Mouse (Mus musculus) brain, embryonic 18.5 days (tissue): ENCODE data around the gene Nap1l5.

Source experiments
- DNase-seq: peaks from one replicate; pipeline ENCODE4 v3.0.0-alpha.2; 2012; ENCODE audit warnings: low read depth, low spot score

The Nap1l5 gene

GRCm38 (mm10) chr6:58906852-58907261 lies at the start of gene Nap1l5:
Gene Nap1l5 (minus strand): TSS chr6:58907076.
- DNase-seq = peak; percentile 43

GRCm38 (mm10) chr6:58951128-58951992 lies 44.5 kb upstream of the Nap1l5 start:
- no peak for DNase-seq

- DNase-seq = no peak
Observed at GRCm38 (mm10) chr6:58950410-58950809, 43.5 kb upstream of the Nap1l5 start.

DNA sequence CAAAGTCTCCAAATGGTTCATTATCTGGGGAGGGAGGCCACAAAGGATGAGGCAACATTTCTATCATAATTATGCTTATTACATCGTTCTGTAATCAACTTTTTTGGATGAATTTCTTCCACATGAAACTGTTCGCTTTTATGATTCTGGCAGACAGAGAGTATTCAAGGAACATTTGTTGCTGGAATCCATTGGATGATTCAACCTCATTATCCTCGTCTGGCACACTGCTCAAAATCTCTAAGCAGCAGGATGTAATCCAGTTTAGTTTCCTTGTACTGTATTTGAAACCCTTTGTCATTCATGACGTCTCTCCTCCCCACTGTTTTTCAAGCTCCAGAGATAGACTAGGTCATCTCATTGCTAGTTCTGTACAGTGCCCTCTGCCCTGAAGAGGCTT lies 40.0 kb upstream of the Nap1l5 start:
- DNase-seq = no peak

DNA sequence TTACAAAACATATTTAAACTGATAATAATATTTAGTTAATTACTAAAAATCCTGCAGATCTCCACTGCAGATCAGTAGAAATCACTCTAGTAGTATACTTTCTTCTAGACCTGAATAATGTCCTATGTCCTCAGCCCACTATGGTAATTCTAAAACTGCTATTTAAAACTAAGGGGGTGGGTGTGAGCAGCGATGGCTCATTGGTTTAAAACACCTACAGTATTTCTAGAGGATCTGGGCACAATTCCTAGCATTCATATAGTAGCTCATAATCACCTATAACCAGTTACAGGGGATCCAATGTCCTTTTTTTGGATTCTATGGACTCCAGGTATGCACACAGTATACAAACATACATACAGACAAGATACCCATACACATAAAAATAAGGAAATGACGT lies 39.4 kb upstream of the Nap1l5 start:
- DNase-seq = no peak

- no peak for DNase-seq
Observed at GRCm38 (mm10) chr6:58943958-58944357, 37.1 kb upstream of the Nap1l5 start.

- DNase-seq = no peak
Observed at GRCm38 (mm10) chr6:58942276-58942675, 35.4 kb upstream of the Nap1l5 start.

GRCm38 (mm10) chr6:58937726-58938125 lies 30.9 kb upstream of the Nap1l5 start:
- no peak for DNase-seq

GRCm38 (mm10) chr6:58934144-58934543 lies 27.3 kb upstream of the Nap1l5 start:
- no peak for DNase-seq

- peak; percentile 91 for DNase-seq
Observed at GRCm38 (mm10) chr6:58933189-58933913, 26.5 kb upstream of the Nap1l5 start.

DNA sequence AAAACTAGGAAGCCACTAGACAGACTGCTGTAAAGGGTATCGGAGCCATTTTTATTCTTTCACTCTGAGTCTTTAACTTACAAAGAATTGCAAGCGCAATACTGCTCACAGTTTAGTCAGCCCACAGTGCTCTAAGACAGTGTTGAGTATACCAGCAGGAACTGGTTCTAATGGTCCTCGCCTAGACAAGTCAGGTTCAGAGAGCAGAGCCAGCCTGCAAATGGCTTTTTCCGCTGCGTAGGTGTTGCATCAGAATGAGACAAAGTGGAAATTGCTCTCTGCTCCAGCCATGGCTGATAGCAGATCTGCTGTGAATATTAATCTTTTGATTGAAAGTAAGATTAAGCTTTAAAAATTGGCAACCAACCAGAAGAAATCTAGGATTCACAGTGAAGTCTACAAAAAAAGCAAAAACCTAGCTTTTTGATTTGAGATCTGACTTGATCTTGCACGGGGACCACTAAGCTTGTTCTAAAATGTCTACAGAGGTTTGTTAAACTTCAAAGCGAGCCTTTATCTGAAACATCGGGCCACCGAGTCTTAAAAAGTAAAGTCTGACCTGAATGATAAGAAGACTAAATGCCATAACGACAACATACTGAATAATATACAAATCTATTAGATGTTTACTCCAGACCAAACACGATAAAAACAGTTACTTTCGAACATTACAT lies 25.8 kb upstream of the Nap1l5 start:
- DNase-seq = no peak

DNA sequence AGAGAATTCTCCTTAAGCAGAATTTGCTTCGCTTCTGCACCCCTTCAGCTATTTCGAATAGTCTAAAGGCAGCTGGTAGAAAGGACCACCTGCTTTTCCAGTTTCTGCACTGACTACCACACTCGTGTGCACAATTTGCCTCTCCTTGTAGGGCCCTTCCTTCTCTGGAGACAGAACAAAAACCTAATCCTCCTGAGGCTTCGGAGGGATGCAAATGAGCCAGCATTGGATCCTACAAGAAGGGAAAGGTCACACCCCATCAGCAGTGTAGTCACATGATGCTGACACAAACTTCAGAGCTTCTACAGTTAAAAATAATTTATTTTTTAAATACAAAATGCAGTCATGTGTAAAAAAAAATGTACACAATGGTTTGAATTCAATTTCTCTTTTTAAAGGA lies 24.3 kb upstream of the Nap1l5 start:
- DNase-seq = no peak

GRCm38 (mm10) chr6:58929911-58930431 lies 23.1 kb upstream of the Nap1l5 start:
- DNase-seq = no peak

DNA sequence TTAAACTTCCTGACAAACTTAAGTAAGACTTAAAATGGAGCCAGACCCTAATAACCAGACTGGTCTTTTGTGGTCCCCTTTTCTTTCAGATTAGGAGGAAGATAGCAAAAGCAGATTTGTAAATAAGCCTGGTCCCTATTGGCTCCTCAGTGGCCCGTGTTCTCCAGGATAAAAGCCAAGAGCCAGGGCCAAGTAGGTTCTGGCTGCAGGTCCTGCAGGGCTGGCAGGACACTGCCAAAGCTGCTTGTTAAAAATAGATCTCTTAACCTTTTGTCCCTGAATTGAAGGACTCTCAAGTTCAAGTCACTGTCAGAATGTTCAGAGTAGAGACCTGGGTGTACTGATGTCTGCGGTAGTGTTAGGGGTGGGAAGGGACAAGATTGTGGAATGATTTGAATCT lies 21.0 kb upstream of the Nap1l5 start:
- no peak for DNase-seq

GRCm38 (mm10) chr6:58922511-58922910 lies 15.6 kb upstream of the Nap1l5 start:
- DNase-seq = no peak

DNA sequence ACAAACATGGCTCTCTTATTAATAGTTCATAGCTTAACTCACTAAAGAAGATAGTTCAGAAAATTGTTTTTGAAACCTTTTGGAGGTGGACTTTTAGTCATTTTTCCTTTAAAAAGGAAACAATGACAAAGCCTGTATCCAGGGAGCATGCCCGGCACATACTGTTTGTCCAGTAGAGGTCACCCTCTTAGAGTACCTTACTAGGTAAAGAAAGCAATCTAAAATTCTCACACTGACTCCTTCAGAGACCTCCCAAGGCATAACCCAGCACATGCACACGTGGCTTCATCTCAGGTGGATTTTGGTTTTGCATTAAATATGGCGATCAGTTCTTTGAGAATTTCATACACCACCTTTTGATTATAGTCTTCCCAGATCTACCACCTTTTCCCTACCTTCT lies 14.7 kb upstream of the Nap1l5 start:
- DNase-seq = no peak

GRCm38 (mm10) chr6:58920735-58921134 lies 13.9 kb upstream of the Nap1l5 start:
- DNase-seq = no peak

DNA sequence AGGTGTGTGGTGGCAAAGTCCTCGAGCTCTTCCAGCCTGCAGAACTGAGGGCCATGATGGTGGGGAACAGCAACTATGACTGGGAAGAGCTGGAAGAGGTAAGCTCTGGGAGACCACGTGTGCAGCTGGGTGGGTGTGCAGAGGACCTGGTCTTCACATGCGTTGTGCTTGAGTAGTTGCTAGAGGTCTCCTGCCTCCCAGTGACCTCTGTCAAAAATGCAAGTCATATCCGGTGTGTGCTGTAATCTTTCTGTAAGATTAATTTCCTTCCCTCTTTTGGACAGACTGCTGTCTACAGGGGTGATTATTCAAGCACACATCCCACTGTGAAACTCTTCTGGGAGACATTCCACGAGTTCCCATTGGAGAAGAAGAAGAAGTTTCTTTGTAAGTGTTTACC lies 9.6 kb upstream of the Nap1l5 start:
- DNase-seq = no peak

- no peak for DNase-seq
Observed at GRCm38 (mm10) chr6:58913971-58914370, 7.1 kb upstream of the Nap1l5 start.

DNA sequence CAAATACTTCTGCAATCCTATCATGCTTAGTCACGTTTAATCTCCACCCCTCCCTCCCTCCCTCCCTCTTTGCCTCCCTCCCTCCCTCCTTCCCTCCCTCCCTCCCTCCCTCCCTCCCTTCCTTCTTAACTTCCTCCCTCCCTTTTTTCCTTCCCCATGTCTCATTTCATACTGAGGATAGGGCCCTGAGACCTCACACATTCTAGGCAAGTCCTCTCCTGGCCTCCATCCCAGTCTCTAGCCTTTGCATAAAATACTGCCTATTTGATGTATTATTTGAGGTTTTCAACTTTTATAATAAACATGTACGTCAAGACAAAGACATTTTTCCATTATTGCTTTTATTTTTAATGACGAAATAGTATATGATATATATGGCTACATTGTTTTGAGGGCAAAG lies 6.7 kb upstream of the Nap1l5 start:
- no peak for DNase-seq

GRCm38 (mm10) chr6:58912842-58913241 lies 6.0 kb upstream of the Nap1l5 start:
- DNase-seq = no peak

- no peak for DNase-seq
Observed at GRCm38 (mm10) chr6:58907791-58908190, 915 bp upstream of the Nap1l5 start.
